Mouse (Mus musculus) limb, embryonic 11.5 days (tissue): ENCODE data around the gene Themis. TPM values are rescaled to one million over a fixed set of nuclear protein-coding genes. Genes with fewer than 3 reads are reported as not detected.

Source experiments
- ATAC-seq: fragments of 200-750 bp; cut with Nextera tagmentation; 2 replicates; pipeline ENCODE4 v1.8.0; 2017; ENCODE audit warnings: low read depth; ENCODE audit not compliant: insufficient number of reproducible peaks, low FRiP score, low TSS enrichment
- DNase-seq: peaks from one replicate; pipeline ENCODE4 v3.0.0-alpha.2; 2015; ENCODE audit warnings: low spot score
- H3K27ac ChIP-seq: fragments of 300-500 bp; sonication (generic); replicated peaks from 2 replicates; pipeline ENCODE4 v1.5.1; 2014; ENCODE audit warnings: low read depth, mild to moderate bottlenecking, low read length
- H3K27me3 ChIP-seq: fragments of 300-500 bp; sonication (generic); 2 replicates; pipeline ENCODE4 v1.6.1; 2014; ENCODE audit warnings: mild to moderate bottlenecking, low read length, mixed read lengths; ENCODE audit not compliant: control insufficient read depth, insufficient read depth
- H3K36me3 ChIP-seq: fragments of 300-500 bp; sonication (generic); 2 replicates; pipeline ENCODE4 v1.6.1; 2014; ENCODE audit warnings: mild to moderate bottlenecking, low read length, moderate library complexity, mixed read lengths; ENCODE audit not compliant: control insufficient read depth, insufficient read depth
- H3K4me1 ChIP-seq: fragments of 300-500 bp; sonication (generic); 2 replicates; pipeline ENCODE4 v1.6.1; 2014; ENCODE audit warnings: low read length, mixed read lengths; ENCODE audit not compliant: control insufficient read depth, insufficient read depth
- H3K4me2 ChIP-seq: fragments of 300-500 bp; sonication (generic); 2 replicates; pipeline ENCODE4 v1.6.1; 2014; ENCODE audit warnings: low read depth, mild to moderate bottlenecking, moderate library complexity; ENCODE audit not compliant: severe bottlenecking
- H3K4me3 ChIP-seq: fragments of 300-500 bp; sonication (generic); 2 replicates; pipeline ENCODE4 v1.5.1; 2014; ENCODE audit warnings: low read depth, low read length
- H3K9ac ChIP-seq: fragments of 300-500 bp; sonication (generic); 2 replicates; pipeline ENCODE4 v1.6.1; 2014; ENCODE audit warnings: mild to moderate bottlenecking, low read length
- H3K9me3 ChIP-seq: fragments of 300-500 bp; sonication (generic); 2 replicates; pipeline ENCODE4 v1.6.1; 2016; ENCODE audit warnings: low read length; ENCODE audit not compliant: control insufficient read depth
- WGBS: fragments of 180-500 bp; shearing (Covaris S2); extraction: QIAGEN DNeasy Blood & Tissue Kit; methylation state at CpG from one replicate; pipeline ENCODE4 v1.1.7; 2014; 5-methylcytosine and 5-hydroxymethylcytosine counted together
- polyA plus RNA-seq: library from polyadenylated mRNA; unstranded; fragments of >200 nt; fragmentation: Nextera tagmentation; extraction: Ambion mirVana; gene quantifications from 2 replicates; pipeline ENCODE4 v1.2.1, GENCODE M21; 2014

The Themis gene
- polyA plus RNA-seq, 1 experiment from 2014 or later = not detected

DNA sequence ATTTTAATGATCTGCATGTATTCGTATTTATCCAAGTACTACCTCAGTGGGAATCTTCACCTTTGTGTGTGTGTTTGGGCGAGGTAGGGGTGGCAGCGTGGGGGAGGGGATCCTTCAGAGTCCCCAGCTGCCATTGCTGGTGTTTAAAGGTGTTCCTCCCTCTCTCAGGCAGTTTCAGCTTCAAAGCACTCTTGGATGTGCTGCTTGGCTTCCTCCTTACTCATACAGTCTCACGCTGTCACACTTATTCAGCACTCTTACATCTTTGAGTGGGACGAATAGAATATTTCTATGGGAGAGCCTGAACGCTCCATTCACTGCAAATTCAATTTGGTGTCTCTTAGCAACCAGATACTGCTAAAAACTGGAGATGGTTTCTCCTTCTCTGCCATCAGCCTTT lies 3.0 kb upstream of the Themis start:
- 72% methylated on average over 6 of the region's 6 CpGs for WGBS
- ATAC-seq (no peak), DNase-seq (no peak)
- no peak overlapping the region for H3K4me3 ChIP-seq
- no peak overlapping the region for H3K9ac ChIP-seq
- H3K27ac ChIP-seq = no peak overlapping the region
- H3K9me3 ChIP-seq = no peaks in the 10 kb centered on the region
- H3K4me1 ChIP-seq = no peaks in the 10 kb centered on the region
- no peaks in the 10 kb centered on the region for H3K27me3 ChIP-seq
- no peak overlapping the region for H3K4me2 ChIP-seq
- no peaks in the 10 kb centered on the region for H3K36me3 ChIP-seq

DNA sequence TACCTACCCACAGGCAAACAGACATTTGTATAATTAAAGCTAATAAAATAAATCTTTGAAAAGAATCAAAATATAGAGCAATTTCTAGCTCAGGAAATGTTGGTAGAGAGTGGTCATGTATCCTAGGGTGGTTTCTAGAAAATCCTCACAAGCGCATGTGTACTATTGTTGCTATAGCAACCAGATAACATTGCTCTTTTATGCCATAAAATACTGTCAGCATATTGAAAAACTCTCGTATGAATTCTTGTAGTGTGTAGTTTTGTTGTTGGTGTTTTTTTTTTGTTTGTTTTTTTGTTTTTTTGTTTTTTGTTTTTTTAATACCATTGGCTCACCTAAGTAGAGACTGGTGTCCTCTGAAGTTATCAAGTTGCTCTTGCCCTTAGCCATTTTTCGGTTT lies 5.8 kb downstream of the Themis start:
- 91% methylated on average over 3 of the region's 3 CpGs for WGBS
- no peaks in the 10 kb centered on the region for H3K36me3 ChIP-seq
- H3K9me3 ChIP-seq = no peaks in the 10 kb centered on the region
- H3K4me3 ChIP-seq = no peak overlapping the region
- H3K9ac ChIP-seq = no peak overlapping the region
- no peaks in the 10 kb centered on the region for H3K4me1 ChIP-seq
- H3K27ac ChIP-seq = no peak overlapping the region
- no peak overlapping the region for H3K4me2 ChIP-seq
- ATAC-seq (no peak), DNase-seq (no peak)
- no peaks in the 10 kb centered on the region for H3K27me3 ChIP-seq

DNA sequence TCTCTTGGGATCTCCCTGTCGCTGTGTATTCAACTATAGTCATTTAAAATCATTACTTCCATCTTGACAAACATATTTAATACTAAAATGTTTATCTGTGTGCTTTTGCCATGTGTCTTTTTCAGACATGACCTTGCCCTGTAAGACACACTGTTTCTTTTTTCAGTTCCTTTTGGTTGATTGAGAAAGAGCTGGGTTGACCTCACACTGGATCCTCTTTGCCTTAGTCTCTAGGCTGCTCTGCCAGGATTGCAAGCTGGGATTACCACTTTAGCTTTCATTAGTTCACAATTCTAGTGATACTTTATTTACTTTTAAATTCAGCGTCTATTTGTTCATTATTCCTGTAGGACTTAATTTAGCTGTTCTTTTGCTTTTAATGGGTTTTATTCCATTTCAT lies 7.2 kb downstream of the Themis start:
- ATAC-seq (no peak), DNase-seq (no peak)
- no peaks in the 10 kb centered on the region for H3K4me1 ChIP-seq
- no peaks in the 10 kb centered on the region for H3K27me3 ChIP-seq
- H3K36me3 ChIP-seq = no peaks in the 10 kb centered on the region
- WGBS = 86% methylated on average over 2 of the region's 2 CpGs
- H3K9me3 ChIP-seq = no peaks in the 10 kb centered on the region
- no peak overlapping the region for H3K27ac ChIP-seq
- H3K4me2 ChIP-seq = no peak overlapping the region
- no peak overlapping the region for H3K9ac ChIP-seq
- no peak overlapping the region for H3K4me3 ChIP-seq

DNA sequence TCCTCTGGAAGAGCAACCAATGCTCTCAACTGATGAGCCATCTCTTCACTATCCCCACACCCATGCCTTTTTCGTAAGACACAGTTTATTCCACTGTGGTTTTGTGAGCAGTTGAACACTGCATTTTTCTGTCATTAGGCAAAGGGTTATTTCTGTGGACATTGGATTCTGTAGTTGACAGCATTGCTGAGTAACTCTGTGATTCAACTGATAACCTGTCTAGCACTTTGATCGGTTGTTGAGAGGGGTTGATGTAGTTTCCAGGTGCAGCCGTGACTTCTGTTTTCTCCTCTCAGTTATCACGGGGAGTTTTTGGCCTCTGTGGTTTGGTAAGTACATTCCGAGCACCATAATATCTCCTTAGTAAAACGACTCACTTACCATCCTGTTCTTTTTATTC lies 26.8 kb downstream of the Themis start:
- no peak overlapping the region for H3K27ac ChIP-seq
- H3K9me3 ChIP-seq = no peaks in the 10 kb centered on the region
- DNase-seq (no peak), ATAC-seq (no peak)
- H3K27me3 ChIP-seq = no peaks in the 10 kb centered on the region
- H3K4me3 ChIP-seq = no peak overlapping the region
- no peaks in the 10 kb centered on the region for H3K36me3 ChIP-seq
- WGBS = 85% methylated on average over 6 of the region's 6 CpGs
- H3K9ac ChIP-seq = no peak overlapping the region
- H3K4me1 ChIP-seq = no peaks in the 10 kb centered on the region
- H3K4me2 ChIP-seq = no peak overlapping the region

DNA sequence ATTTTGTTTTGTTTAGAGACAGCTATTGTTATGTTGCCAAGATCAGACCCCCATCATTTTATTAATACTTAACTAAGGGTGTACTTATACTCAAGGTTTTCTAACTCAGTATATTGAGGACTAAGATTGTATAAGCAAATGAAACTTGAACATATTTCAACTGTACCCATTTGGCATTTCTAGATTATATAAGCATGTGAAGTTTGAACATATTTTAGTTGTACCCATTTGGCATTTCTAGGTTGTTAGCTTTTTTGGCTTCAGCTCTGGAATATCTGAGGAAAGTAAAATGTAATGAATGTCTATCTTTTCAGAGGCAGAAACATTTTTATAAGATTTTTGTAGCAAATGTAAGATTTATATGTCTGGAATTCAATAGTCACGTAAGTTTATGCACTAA lies 27.9 kb downstream of the Themis start:
- Histone ChIP-seq H3K27ac (no peak overlapping the region), H3K4me2 (no peak overlapping the region), H3K4me1 (no peaks in the 10 kb centered on the region), H3K27me3 (no peaks in the 10 kb centered on the region), H3K36me3 (no peaks in the 10 kb centered on the region), H3K4me3 (no peak overlapping the region), H3K9ac (no peak overlapping the region), H3K9me3 (no peaks in the 10 kb centered on the region)
- no peak for ATAC-seq
- whole genome bisulfite sequencing = 80% methylated on average over 1 of the region's 1 CpGs
- no peak for DNase-seq

DNA sequence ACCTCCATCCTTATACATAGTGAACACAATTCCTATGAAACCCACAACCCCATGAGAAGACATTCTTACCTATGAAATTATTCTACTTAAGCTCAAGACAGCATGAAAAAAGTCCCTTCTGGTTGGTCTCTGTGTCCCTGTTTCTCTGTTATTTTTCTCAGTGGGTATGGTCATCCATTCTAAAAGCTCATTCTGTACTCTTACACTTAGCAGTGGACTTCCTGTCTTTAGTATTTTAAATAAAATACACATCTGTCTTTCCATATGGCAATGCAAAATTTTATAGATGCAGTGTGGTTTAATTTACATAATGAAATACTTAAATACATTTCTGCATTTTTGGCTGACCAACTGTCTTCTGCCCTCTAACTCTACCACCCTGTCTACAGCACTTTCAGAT lies 30.0 kb downstream of the Themis start:
- DNase-seq (no peak), ATAC-seq (no peak)
- H3K4me3 ChIP-seq = no peak overlapping the region
- no peak overlapping the region for H3K27ac ChIP-seq
- no peak overlapping the region for H3K4me2 ChIP-seq
- no peak overlapping the region for H3K9ac ChIP-seq
- no peaks in the 10 kb centered on the region for H3K4me1 ChIP-seq
- H3K9me3 ChIP-seq = no peaks in the 10 kb centered on the region
- no peaks in the 10 kb centered on the region for H3K36me3 ChIP-seq
- H3K27me3 ChIP-seq = no peaks in the 10 kb centered on the region

DNA sequence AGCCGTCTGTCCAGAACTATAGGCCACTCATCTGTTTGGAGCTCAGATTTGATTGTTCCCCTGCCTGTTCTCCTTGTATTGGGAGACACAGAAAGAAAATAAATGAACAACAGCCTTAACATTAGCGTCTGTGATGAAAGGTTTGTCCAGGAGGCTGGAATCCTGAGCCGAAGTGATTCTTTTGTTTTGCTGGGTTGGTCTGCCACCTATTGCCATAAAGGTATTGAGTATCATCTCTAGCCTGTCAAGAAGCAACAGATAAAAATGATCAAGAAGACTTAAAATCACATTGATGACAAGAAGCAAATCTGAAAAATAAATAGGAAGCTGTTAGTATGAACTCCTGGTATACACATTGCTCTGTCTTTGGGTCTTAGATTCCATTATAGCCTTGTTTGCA lies 53.7 kb downstream of the Themis start:
- no peak for ATAC-seq
- no peaks in the 10 kb centered on the region for H3K36me3 ChIP-seq
- H3K4me3 ChIP-seq = no peak overlapping the region
- H3K9me3 ChIP-seq = no peaks in the 10 kb centered on the region
- H3K4me2 ChIP-seq = no peak overlapping the region
- no peak for DNase-seq
- WGBS = 83% methylated on average over 3 of the region's 3 CpGs
- H3K9ac ChIP-seq = no peak overlapping the region
- no peak overlapping the region for H3K27ac ChIP-seq
- H3K27me3 ChIP-seq = no peaks in the 10 kb centered on the region
- H3K4me1 ChIP-seq = no peaks in the 10 kb centered on the region

DNA sequence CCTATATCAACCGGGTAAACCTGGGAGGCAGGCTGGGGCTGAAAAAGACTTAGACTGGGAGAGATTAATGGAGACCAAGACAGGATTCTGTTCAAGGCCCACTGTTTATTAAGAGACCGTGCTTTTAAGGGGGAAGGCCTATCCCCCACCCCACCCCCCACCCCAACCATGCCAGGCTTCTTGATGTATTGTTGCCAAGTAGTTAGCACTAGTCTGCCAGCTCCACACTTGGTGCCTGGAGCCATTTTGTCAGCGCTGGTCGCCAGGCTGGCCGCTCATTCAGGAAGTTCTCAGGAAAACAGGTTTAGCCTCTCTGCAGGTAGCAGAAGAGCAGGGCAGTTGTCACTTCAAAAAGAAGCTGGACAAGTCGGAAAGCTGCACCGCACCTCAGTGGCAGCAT lies 55.1 kb downstream of the Themis start:
- no peak for ATAC-seq
- no peaks in the 10 kb centered on the region for H3K36me3 ChIP-seq
- 78% methylated on average over 7 of the region's 7 CpGs for WGBS

DNA sequence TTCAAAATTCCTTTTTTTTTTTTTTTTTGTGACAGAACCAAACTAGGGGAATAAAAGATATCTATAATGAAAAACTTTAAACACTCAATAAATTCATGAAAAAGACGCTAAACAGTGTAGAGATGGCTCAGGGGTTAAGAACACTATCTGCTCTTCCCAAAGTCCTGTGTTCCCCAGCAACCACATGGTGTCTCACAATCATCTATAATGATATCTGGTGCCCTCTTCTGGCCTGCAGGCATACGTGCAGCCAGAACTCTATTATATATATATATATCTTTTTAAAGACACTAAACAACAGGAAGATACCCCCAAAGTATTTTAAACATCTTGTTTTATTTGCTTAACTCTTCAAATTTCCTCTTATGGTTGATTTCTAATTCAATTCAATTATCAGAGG lies 62.0 kb downstream of the Themis start:
- Histone ChIP-seq H3K4me1 (no peaks in the 10 kb centered on the region), H3K4me3 (no peak overlapping the region), H3K36me3 (no peaks in the 10 kb centered on the region), H3K27me3 (no peaks in the 10 kb centered on the region), H3K4me2 (no peak overlapping the region), H3K9me3 (no peaks in the 10 kb centered on the region), H3K27ac (no peak overlapping the region), H3K9ac (no peak overlapping the region)
- ATAC-seq (no peak), DNase-seq (no peak)
- 5% methylated on average over 2 of the region's 2 CpGs for WGBS

More for the DNA sequence above, 55.1 kb downstream of the Themis start:
- Histone ChIP-seq H3K9me3 (no peaks in the 10 kb centered on the region), H3K4me1 (no peaks in the 10 kb centered on the region), H3K27ac (no peak overlapping the region), H3K9ac (no peak overlapping the region), H3K27me3 (no peaks in the 10 kb centered on the region), H3K4me3 (no peak overlapping the region), H3K4me2 (no peak overlapping the region)
- DNase-seq = no peak
